Mouse (Mus musculus) erythroblast, embryonic 14.5 days (primary cell): ENCODE measurements around the gene Aqp9.

Experiments
- GATA1 ChIP-seq: IDR thresholded peaks from 2 replicates; pipeline ENCODE4 v1.6.1; 2012; ENCODE audit warnings: low read length, inconsistent platforms, mixed read lengths
- TAL1 ChIP-seq: IDR thresholded peaks from 3 replicates; pipeline ENCODE4 v1.6.1; 2012; ENCODE audit warnings: low read length, inconsistent platforms, mixed read lengths

DNA sequence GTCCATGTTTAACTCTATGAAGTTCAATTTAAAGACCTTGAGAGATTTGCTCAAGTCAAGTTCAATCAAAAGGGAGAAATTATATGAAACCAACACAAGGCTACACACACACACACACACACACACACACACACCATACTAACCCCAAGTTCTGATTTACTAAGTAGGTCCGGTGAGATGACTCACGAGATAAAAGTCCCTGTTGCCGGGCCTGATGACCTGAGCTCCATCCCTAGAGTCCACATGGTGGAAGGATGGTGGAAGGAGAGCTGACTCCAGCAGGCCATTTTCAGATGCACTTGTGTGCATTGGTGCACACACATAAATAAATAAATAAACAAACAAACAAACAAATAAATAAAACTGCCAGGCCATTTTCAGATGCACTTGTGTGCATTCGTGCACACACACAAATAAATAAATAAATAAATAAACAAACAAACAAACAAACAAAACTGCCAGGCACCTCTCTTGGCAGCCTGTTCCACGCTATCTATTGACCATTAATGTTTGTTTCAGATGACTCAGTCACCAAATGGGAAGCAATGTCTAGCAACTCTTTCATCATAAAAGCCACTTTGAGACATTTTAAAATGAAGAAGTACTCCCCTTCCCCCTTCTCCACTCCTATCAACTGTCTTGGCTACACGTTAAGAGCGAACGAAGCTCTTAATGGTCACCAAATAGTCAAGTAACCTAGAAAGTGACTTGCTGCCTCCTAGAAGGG is 6.2 kb downstream of the Aqp9 start:
- TF ChIP-seq TAL1 (no peak), GATA1 (no peak)
